Mouse (Mus musculus): ENCODE results near the gene Clcn1. TPM values are rescaled to one million over a fixed set of nuclear protein-coding genes. Genes with fewer than 3 reads are reported as not detected.
A peak's percentile ranks its signal among the peaks of the same experiment; 100 is the strongest.

Clcn1 gene
- polyA plus RNA-seq, 1 experiment from 2014 or later = 0.29 TPM

- no peak overlapping the region for H3K4me2 ChIP-seq (ENCODE audit: low read length)
- WGBS = 92% methylated on average over 5 of the region's 5 CpGs
Measured at GRCm38 (mm10) chr6:42356913-42357312, 70.4 kb downstream of the Clcn1 start.

GRCm38 (mm10) chr6:42357901-42358300 is 71.4 kb downstream of the Clcn1 start:
- TF ChIP-seq CTCF (IDR thresholded peaks at IDR 0.05; ENCODE audit: low read depth) = no peak
- Histone ChIP-seq H3K9me3 (replicated peaks; ENCODE audit: low read length) (no peaks in the 10 kb centered on the region), H3K4me3 (replicated peaks; ENCODE audit: low read depth, low read length) (no peak overlapping the region), H3K27me3 (ENCODE audit: insufficient read depth, low read length) (no peaks in the 10 kb centered on the region), H3K9ac (ENCODE audit: low read depth, low read length) (no peak overlapping the region), H3K27ac (no peak overlapping the region), H3K4me2 (ENCODE audit: low read length) (no peak overlapping the region), H3K4me1 (replicated peaks; ENCODE audit: insufficient read depth, low read length) (peaks cover 16% of the 10 kb centered on the region), H3K36me3 (ENCODE audit: insufficient read depth, low read length) (peaks cover 50% of the 10 kb centered on the region)
- no peak for ATAC-seq (replicated peaks; ENCODE audit: low FRiP score, low read depth)
- no peak for DNase-seq (ENCODE audit: low spot score)
- 50% methylated on average over 6 of the region's 6 CpGs for WGBS

More at GRCm38 (mm10) chr6:42356913-42357312, 70.4 kb downstream of the Clcn1 start:
- no peak overlapping the region for H3K4me3 ChIP-seq (replicated peaks; ENCODE audit: low read depth, low read length)
- ATAC-seq (replicated peaks; ENCODE audit: low FRiP score, low read depth) = no peak
- H3K4me1 ChIP-seq (replicated peaks; ENCODE audit: insufficient read depth, low read length) = peaks cover 26% of the 10 kb centered on the region
- no peak overlapping the region for H3K9ac ChIP-seq (ENCODE audit: low read depth, low read length)
- H3K27me3 ChIP-seq (ENCODE audit: insufficient read depth, low read length) = no peaks in the 10 kb centered on the region
- no peak for TF ChIP-seq CTCF (IDR thresholded peaks at IDR 0.05; ENCODE audit: low read depth)
- peaks cover 50% of the 10 kb centered on the region for H3K36me3 ChIP-seq (ENCODE audit: insufficient read depth, low read length)
- H3K9me3 ChIP-seq (replicated peaks; ENCODE audit: low read length) = no peaks in the 10 kb centered on the region
- H3K27ac ChIP-seq = no peak overlapping the region
- no peak for DNase-seq (ENCODE audit: low spot score)

- H3K4me2 ChIP-seq (ENCODE audit: low read length) = no peak overlapping the region
Measured at GRCm38 (mm10) chr6:42358901-42359300, 72.4 kb downstream of the Clcn1 start.

DNA sequence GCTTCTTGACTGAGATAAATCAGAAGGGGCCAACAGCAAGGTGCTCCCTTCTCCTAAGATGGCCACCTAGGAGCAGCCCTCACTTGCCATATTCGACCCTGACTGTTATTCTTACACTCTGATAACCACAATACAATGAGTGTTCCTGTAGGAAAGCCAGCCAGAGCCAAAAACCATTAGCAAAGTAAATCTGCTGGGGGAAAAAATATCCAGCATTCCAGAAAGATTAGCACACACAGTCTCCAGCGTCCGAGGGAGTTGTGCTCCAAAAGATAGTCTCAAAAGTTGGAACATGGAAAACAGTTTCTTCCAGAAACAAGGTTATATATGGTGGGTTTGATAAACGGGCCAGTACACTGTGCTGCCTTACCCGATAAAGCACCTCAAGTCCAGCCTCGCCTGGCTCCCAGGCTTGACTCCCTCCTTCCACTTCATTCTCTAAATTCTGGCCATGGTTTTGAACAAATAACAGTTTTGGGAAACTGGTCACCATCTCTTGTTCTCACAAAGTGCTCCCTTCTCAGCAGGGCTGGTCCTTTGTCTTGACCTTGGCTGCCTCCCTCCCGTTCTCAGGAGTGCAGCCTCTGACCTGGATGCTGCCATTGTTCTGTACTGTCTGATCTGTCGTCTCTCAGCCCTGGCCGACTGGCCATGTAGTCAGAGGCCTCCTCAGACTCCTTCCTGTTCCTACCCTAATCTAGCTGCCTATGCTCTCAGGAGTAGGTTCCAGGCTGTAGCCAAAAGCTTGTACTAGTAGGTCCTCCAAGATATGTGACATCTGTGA is 73.1 kb downstream of the Clcn1 start:
- Histone ChIP-seq H3K4me1 (replicated peaks; ENCODE audit: insufficient read depth, low read length) (0 out of 2 replicates have a peak, but pooled peaks cover 2% of the 10 kb centered on the region), H3K4me3 (replicated peaks; ENCODE audit: low read depth, low read length) (no peak overlapping the region), H3K4me2 (ENCODE audit: low read length) (no peak overlapping the region), H3K27me3 (ENCODE audit: insufficient read depth, low read length) (no peaks in the 10 kb centered on the region), H3K27ac (peak overlapping the region; percentile 58; the same call in 1 of the 2 replicates), H3K9ac (ENCODE audit: low read depth, low read length) (no peak overlapping the region), H3K36me3 (ENCODE audit: insufficient read depth, low read length) (peaks cover 50% of the 10 kb centered on the region), H3K9me3 (replicated peaks; ENCODE audit: low read length) (no peaks in the 10 kb centered on the region)
- WGBS = 63% methylated on average over 9 of the region's 9 CpGs
- ATAC-seq (replicated peaks; ENCODE audit: low FRiP score, low read depth) (no peak), DNase-seq (ENCODE audit: low spot score) (no peak)
- no peak for TF ChIP-seq CTCF (IDR thresholded peaks at IDR 0.05; ENCODE audit: low read depth)

More at GRCm38 (mm10) chr6:42358901-42359300, 72.4 kb downstream of the Clcn1 start:
- Histone ChIP-seq H3K4me3 (replicated peaks; ENCODE audit: low read depth, low read length) (no peak overlapping the region), H3K36me3 (ENCODE audit: insufficient read depth, low read length) (peaks cover 50% of the 10 kb centered on the region), H3K27ac (no peak overlapping the region), H3K27me3 (ENCODE audit: insufficient read depth, low read length) (no peaks in the 10 kb centered on the region), H3K9ac (ENCODE audit: low read depth, low read length) (no peak overlapping the region), H3K4me1 (replicated peaks; ENCODE audit: insufficient read depth, low read length) (peaks cover 8% of the 10 kb centered on the region), H3K9me3 (replicated peaks; ENCODE audit: low read length) (no peaks in the 10 kb centered on the region)
- DNase-seq (ENCODE audit: low spot score) (no peak), ATAC-seq (replicated peaks; ENCODE audit: low FRiP score, low read depth) (no peak)
- 88% methylated on average over 12 of the region's 12 CpGs for WGBS
- TF ChIP-seq CTCF (IDR thresholded peaks at IDR 0.05; ENCODE audit: low read depth) = no peak

GRCm38 (mm10) chr6:42360231-42360840 is 73.9 kb downstream of the Clcn1 start:
- no peaks in the 10 kb centered on the region for H3K27me3 ChIP-seq (ENCODE audit: insufficient read depth, low read length)
- H3K9me3 ChIP-seq (replicated peaks; ENCODE audit: low read length) = no peaks in the 10 kb centered on the region
- TF ChIP-seq CTCF (IDR thresholded peaks at IDR 0.05; ENCODE audit: low read depth) = no peak
- 83% methylated on average over 6 of the region's 6 CpGs for WGBS
- ATAC-seq (replicated peaks; ENCODE audit: low FRiP score, low read depth) (no peak), DNase-seq (ENCODE audit: low spot score) (no peak)
- H3K4me1 ChIP-seq (replicated peaks; ENCODE audit: insufficient read depth, low read length) = no peaks in the 10 kb centered on the region
- no peak overlapping the region for H3K27ac ChIP-seq
- no peak overlapping the region for H3K4me3 ChIP-seq (replicated peaks; ENCODE audit: low read depth, low read length)
- peaks cover 50% of the 10 kb centered on the region for H3K36me3 ChIP-seq (ENCODE audit: insufficient read depth, low read length)
- H3K9ac ChIP-seq (ENCODE audit: low read depth, low read length) = no peak overlapping the region
- no peak overlapping the region for H3K4me2 ChIP-seq (ENCODE audit: low read length)

DNA sequence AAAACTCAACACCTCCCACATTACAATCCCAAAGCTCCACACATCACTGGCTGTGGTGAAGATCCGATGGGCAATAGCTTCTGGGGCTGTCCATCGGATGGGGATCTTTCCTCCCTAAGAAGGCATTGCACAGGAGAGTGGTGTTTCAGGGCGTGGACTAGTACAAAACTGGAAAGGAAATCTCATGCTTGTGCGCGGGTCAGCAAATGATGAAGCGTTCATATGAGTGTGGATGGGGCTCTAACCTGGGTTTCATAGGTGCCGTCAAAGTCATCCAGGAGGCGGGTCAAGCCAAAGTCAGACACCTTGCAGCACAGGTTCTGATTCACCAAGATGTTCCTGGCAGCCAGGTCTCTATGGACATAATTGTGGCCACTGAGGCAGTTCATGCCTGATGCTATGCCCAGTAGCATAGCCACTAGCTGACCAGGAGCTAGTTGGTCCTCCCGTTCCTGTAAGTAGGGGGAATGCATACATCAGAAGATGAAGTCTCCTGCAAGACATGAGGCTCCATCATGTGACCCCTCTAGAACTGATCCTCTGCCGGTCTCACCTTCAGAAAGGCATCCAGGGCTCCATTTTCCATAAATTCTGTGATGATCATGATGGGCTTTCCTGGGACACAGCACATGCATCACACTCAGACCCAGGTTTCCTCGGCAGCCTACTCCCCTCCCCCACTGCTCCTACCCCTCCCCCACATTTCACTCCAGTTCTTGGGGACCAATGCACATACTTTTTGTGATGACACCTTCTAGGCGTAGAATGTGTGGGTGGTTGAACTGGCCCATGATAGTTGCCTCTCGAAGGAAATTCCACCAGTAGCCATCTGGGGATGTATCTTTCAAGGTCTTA is 74.8 kb downstream of the Clcn1 start:
- no peak for DNase-seq (ENCODE audit: low spot score)
- Histone ChIP-seq H3K4me1 (replicated peaks; ENCODE audit: insufficient read depth, low read length) (no peaks in the 10 kb centered on the region), H3K9ac (ENCODE audit: low read depth, low read length) (no peak overlapping the region), H3K4me3 (replicated peaks; ENCODE audit: low read depth, low read length) (no peak overlapping the region), H3K4me2 (ENCODE audit: low read length) (no peak overlapping the region), H3K9me3 (replicated peaks; ENCODE audit: low read length) (no peaks in the 10 kb centered on the region), H3K36me3 (ENCODE audit: insufficient read depth, low read length) (peaks cover 43% of the 10 kb centered on the region), H3K27ac (no peak overlapping the region), H3K27me3 (ENCODE audit: insufficient read depth, low read length) (no peaks in the 10 kb centered on the region)
- TF ChIP-seq CTCF (IDR thresholded peaks at IDR 0.05; ENCODE audit: low read depth) = no peak
- no peak for ATAC-seq (replicated peaks; ENCODE audit: low FRiP score, low read depth)
- 87% methylated on average over 13 of the region's 13 CpGs for WGBS

Measured in kidney, postnatal 0 days (tissue).